Mouse (Mus musculus) heart, adult 2 months (tissue): Measurements from ENCODE around the gene Uba6. TPM values are rescaled to one million over a fixed set of nuclear protein-coding genes. Genes with fewer than 3 reads are reported as not detected.

Experiments used
- DNase-seq, 2 experiments: peaks; one replicate each; pipeline ENCODE4 v3.0.0; 2021
- H3K27ac ChIP-seq: fragments of 200-600 bp; 2 replicates; pipeline ENCODE4 v1.8.1; 2022
- H3K27me3 ChIP-seq: fragments of 200-500 bp; 2 replicates; pipeline ENCODE4 v1.6.1; 2012; ENCODE audit warnings: mild to moderate bottlenecking, low read length, inconsistent platforms, mixed read lengths; ENCODE audit not compliant: control insufficient read depth, insufficient read depth
- H3K36me3 ChIP-seq: fragments of 200-500 bp; 2 replicates; pipeline ENCODE4 v1.6.1; 2012; ENCODE audit warnings: low read length, inconsistent platforms; ENCODE audit not compliant: control insufficient read depth, insufficient read depth
- H3K4me1 ChIP-seq: fragments of 200-500 bp; 2 replicates; pipeline ENCODE4 v1.6.1; 2011; ENCODE audit warnings: low read length; ENCODE audit not compliant: control insufficient read depth, insufficient read depth
- H3K4me3 ChIP-seq: fragments of 200-600 bp; 2 replicates; pipeline ENCODE4 v1.8.1; 2022
- H3K79me2 ChIP-seq: fragments of 200-500 bp; replicated peaks from 2 replicates; pipeline ENCODE4 v1.6.1; 2012; ENCODE audit warnings: mild to moderate bottlenecking, inconsistent platforms, low read length, moderate library complexity, mixed read lengths; ENCODE audit not compliant: control insufficient read depth, insufficient read depth
- H3K9ac ChIP-seq: fragments of 200-500 bp; 2 replicates; pipeline ENCODE4 v1.6.1; 2012; ENCODE audit warnings: low read depth, mild to moderate bottlenecking, control low read depth, inconsistent platforms, low read length, mixed read lengths
- CTCF ChIP-seq: fragments of 200-600 bp; IDR thresholded peaks from 2 replicates; pipeline ENCODE4 v1.8.1; 2022; ENCODE audit warnings: antibody characterized with exemption, mild to moderate bottlenecking, moderate library complexity
- EP300 ChIP-seq: fragments of 200-500 bp; IDR thresholded peaks from 2 replicates; pipeline ENCODE4 v1.6.1; 2011; ENCODE audit warnings: low read depth, low read length, control low read depth; ENCODE audit not compliant: insufficient read depth
- POLR2A ChIP-seq: fragments of 200-500 bp; IDR thresholded peaks from 2 replicates; pipeline ENCODE4 v1.6.1; 2011; ENCODE audit warnings: mild to moderate bottlenecking, low read depth, low read length, control low read depth; ENCODE audit not compliant: insufficient read depth
- WGBS: fragments of 180-500 bp; shearing (Covaris S2); methylation state at CpG from one replicate; pipeline ENCODE4 v1.1.7; 2018; 5-methylcytosine and 5-hydroxymethylcytosine counted together
- intact Hi-C: fragments of 180-260 bp; cut with DNase I; formaldehyde crosslinking; loops from one replicate; pipeline ENCODE4 v1.15.1; 2025
- long read RNA-seq: library from polyadenylated mRNA; stranded (forward); transcript quantifications from one replicate; pipeline ENCODE4 v2.0.0, GENCODE M21; 2021
- polyA plus RNA-seq: library from polyadenylated mRNA; depleted of rRNA; stranded (reverse); fragments of >200 nt; gene quantifications from 2 replicates; pipeline ENCODE4 v1.2.3, GENCODE M21; 2012; rRNA removed
- total RNA-seq, 2 experiments: library from RNA; stranded (reverse); gene quantifications; 2 replicates each; pipeline ENCODE4 v1.2.3; 2021

Uba6 gene
- total RNA-seq = 1 to 10 TPM; 6.3 to 8.8 TPM
- 1.4 and 3.3 TPM in 2 replicates for polyA plus RNA-seq
- long read RNA-seq, partial matches to known transcripts = 1 of 2 reads
- long read RNA-seq, other reads (novel, unspliced or antisense) = 1 of 2 reads

- Histone ChIP-seq H3K27ac (peak within 1 kb of the TSS; percentile 87), H3K36me3 (peaks cover 4% of the 10 kb centered on the region; the same call in 1 of the 2 replicates), H3K9ac (peak within 1 kb of the TSS; percentile 81), H3K4me1 (peaks cover 2% of the 10 kb centered on the region; the same call in 1 of the 2 replicates), H3K4me3 (peak within 1 kb of the TSS; percentile 80), H3K27me3 (no peaks in the 10 kb centered on the region), H3K79me2 (no peaks in the 10 kb centered on the region)
- peak; percentile 87 for TF ChIP-seq POLR2A
- no peak for TF ChIP-seq CTCF
- under 1% methylated on average over 67 of the region's 67 CpGs for WGBS
- intact Hi-C loops = loop anchor here (2.0 to 5.0 kb wide), 2 partner anchors 108 to 635 kb away; partner anchors contain the start of gene Cenpc1
- DNase-seq = peak; percentile 97 to 98
Measured at GRCm38 (mm10) chr5:86172449-86173161, at the start of gene Uba6. Uba6 (minus strand) TSS chr5:86172803.

GRCm38 (mm10) chr5:86197801-86198200 is 25.2 kb upstream of the Uba6 start, which contains the start of gene Gnrhr:
Gnrhr (minus strand) TSS chr5:86197901.
- intact Hi-C loops = no loop called here
- Histone ChIP-seq H3K79me2 (no peaks in the 10 kb centered on the region), H3K9ac (no peak within 1 kb of the TSS), H3K36me3 (no peaks in the 10 kb centered on the region), H3K4me3 (no peak within 1 kb of the TSS), H3K27ac (no peak within 1 kb of the TSS), H3K4me1 (no peaks in the 10 kb centered on the region), H3K27me3 (no peaks in the 10 kb centered on the region)
- TF ChIP-seq POLR2A (no peak), EP300 (no peak), CTCF (no peak)
- 84% methylated on average over 10 of the region's 10 CpGs for WGBS
- no peak for DNase-seq

GRCm38 (mm10) chr5:86191356-86191755 is 18.8 kb upstream of the Uba6 start:
- no peaks in the 10 kb centered on the region for H3K4me1 ChIP-seq
- no peak overlapping the region for H3K4me3 ChIP-seq
- DNase-seq = no peak
- intact Hi-C loops = loop anchor here (1.0 to 5.0 kb wide), 2 partner anchors 124 to 220 kb away; partner anchors contain the start of gene Cenpc1
- H3K36me3 ChIP-seq = no peaks in the 10 kb centered on the region
- 7% methylated on average over 4 of the region's 4 CpGs for WGBS
- no peaks in the 10 kb centered on the region for H3K79me2 ChIP-seq
- H3K27ac ChIP-seq = peak overlapping the region; percentile 20; the same call in 1 of the 2 replicates
- H3K9ac ChIP-seq = no peak overlapping the region
- TF ChIP-seq CTCF (peak; percentile 73), POLR2A (no peak)
- H3K27me3 ChIP-seq = no peaks in the 10 kb centered on the region

- Histone ChIP-seq H3K4me1 (no peaks in the 10 kb centered on the region), H3K27me3 (no peaks in the 10 kb centered on the region), H3K36me3 (no peaks in the 10 kb centered on the region), H3K79me2 (no peaks in the 10 kb centered on the region), H3K4me3 (no peak overlapping the region), H3K27ac (no peak overlapping the region), H3K9ac (no peak overlapping the region)
- TF ChIP-seq CTCF = peak; percentile 62
- TF ChIP-seq POLR2A = no peak
- 23% methylated on average over 5 of the region's 5 CpGs for WGBS
- intact Hi-C loops = loop anchor here (1.0 to 5.0 kb wide), 2 partner anchors 123 to 221 kb away; partner anchors contain the start of gene Cenpc1
- peak in 1 of 2 experiments; percentile 10 for DNase-seq
Measured at GRCm38 (mm10) chr5:86190770-86191169, 18.2 kb upstream of the Uba6 start.

- Histone ChIP-seq H3K27ac (no peak overlapping the region), H3K4me1 (no peaks in the 10 kb centered on the region), H3K9ac (no peak overlapping the region), H3K4me3 (no peak overlapping the region), H3K36me3 (no peaks in the 10 kb centered on the region), H3K27me3 (no peaks in the 10 kb centered on the region), H3K79me2 (no peaks in the 10 kb centered on the region)
- 51% methylated on average over 15 of the region's 15 CpGs for WGBS
- TF ChIP-seq CTCF = no peak
- no peak for TF ChIP-seq EP300
- TF ChIP-seq POLR2A = no peak
- intact Hi-C loops = loop anchor here (5.0 kb wide), 1 partner anchor 123 kb away; the partner anchor contains the start of gene Cenpc1
- peak in 1 of 2 experiments; percentile 18 for DNase-seq
Measured at GRCm38 (mm10) chr5:86190290-86190689, 17.7 kb upstream of the Uba6 start.

- no peak for DNase-seq
- Histone ChIP-seq H3K27ac (no peak overlapping the region), H3K4me1 (no peaks in the 10 kb centered on the region), H3K27me3 (no peaks in the 10 kb centered on the region), H3K9ac (no peak overlapping the region), H3K79me2 (no peaks in the 10 kb centered on the region), H3K4me3 (no peak overlapping the region), H3K36me3 (no peaks in the 10 kb centered on the region)
- 47% methylated on average over 6 of the region's 6 CpGs for WGBS
- TF ChIP-seq CTCF (no peak), EP300 (no peak), POLR2A (no peak)
- intact Hi-C loops = no loop called here
Measured at GRCm38 (mm10) chr5:86187441-86187840, 14.8 kb upstream of the Uba6 start.
